Mouse (Mus musculus): ENCODE results near the gene Rab17.

DNA sequence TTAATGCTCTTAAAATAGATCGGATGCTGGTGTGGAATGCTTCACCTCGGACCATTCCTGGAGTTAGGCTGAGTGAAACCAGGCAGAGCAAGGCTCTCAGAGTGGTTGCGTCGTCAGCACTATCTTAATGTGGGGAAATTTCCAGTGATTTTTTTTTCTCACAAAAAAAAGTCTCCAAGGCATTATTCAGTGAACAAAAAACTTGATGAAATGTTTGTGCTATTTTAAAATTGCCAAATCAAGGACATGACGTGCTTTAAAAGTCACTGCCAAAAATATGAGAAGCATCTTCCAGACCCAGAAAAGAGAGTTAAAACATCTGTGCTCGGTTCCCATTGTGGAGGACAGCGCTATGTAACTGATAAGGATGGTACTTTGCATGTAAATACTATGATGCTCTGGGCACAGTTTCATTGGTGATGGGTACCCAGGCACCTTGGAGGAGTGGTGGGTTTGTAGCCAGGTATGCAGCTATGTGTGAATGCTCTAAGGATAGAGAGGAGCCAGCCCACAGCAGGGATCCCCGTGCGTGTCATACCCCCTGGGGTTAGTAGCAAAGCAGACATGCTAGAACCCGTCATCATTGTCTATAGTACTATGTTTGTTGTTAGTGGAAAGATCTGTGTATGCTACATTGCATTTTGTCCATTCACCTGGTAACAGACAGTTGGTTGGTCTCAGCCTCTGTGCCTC is 11.3 kb upstream of the Rab17 start:
- TF ChIP-seq CTCF (IDR thresholded peaks at IDR 0.05; ENCODE audit: low read depth) (no peak), EP300 (IDR thresholded peaks at IDR 0.05; ENCODE audit: low read depth) (no peak)
